Mouse (Mus musculus) gastrocnemius, adult 2 months (tissue): Measurements from ENCODE around the gene Tuba4a. TPM values are rescaled to one million over a fixed set of nuclear protein-coding genes. Genes with fewer than 3 reads are reported as not detected.

Source experiments
- DNase-seq: peaks from one replicate; pipeline ENCODE4 v3.0.0; 2022
- H3K27ac ChIP-seq: fragments of 200-600 bp; 2 replicates; pipeline ENCODE4 v1.8.1; 2022; ENCODE audit warnings: mild to moderate bottlenecking
- H3K4me3 ChIP-seq: fragments of 200-600 bp; 2 replicates; pipeline ENCODE4 v1.8.1; 2022; ENCODE audit warnings: mild to moderate bottlenecking, moderate library complexity
- CTCF ChIP-seq: fragments of 200-600 bp; IDR thresholded peaks from 2 replicates; pipeline ENCODE4 v1.8.1; 2022; ENCODE audit warnings: antibody characterized with exemption, mild to moderate bottlenecking, moderate library complexity
- intact Hi-C: fragments of 180-260 bp; cut with DNase I; formaldehyde crosslinking; loops from one replicate; pipeline ENCODE4 v1.15.1; 2025
- long read RNA-seq, 2 experiments: library from polyadenylated mRNA; stranded (forward); transcript quantifications; one replicate each; pipeline ENCODE4 v2.0.0; 2021
- total RNA-seq, 2 experiments: library from RNA; stranded (reverse); gene quantifications; 2 replicates each; pipeline ENCODE4 v1.2.3; 2021

Gene Tuba4a
- total RNA-seq: 1,000 to 10,000 TPM; 1,043 to 1,330 TPM
- long read RNA-seq, experiment 1, transcript Tuba4a-202 (4 exons, 2,840 nt): major isoform, 158 of 232 reads
- long read RNA-seq, experiment 1, partial matches to known transcripts: 15 of 232 reads
- long read RNA-seq, experiment 1, other reads (novel, unspliced or antisense): 57 of 232 reads
- long read RNA-seq, experiment 2, transcript Tuba4a-202 (4 exons, 2,840 nt): major isoform, 272 of 392 reads
- long read RNA-seq, experiment 2, partial matches to known transcripts: 31 of 392 reads
- long read RNA-seq, experiment 2, other reads (novel, unspliced or antisense): 88 of 392 reads

DNA sequence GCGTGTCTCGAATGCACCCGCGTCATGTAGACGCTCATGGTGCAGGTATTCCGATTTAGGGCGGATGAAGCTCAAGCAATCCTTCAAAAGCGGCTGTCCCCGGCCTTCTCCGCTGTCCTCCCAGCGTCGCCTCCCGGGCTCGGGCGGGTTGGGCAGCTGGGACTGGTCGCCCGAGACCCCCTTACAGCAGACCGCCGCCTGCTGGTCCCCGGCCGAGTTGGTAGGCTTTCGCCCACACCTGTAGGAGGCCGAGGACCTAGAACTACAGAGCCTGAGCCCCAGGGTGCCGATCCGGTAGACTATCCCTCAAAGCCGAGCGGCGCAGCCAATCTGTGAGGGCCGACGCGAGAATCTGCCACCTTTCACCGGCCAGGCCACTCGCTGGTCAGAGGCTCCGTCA is at the start of gene Tuba4a:
Gene Tuba4a, minus strand, starts transcription at position 335 of the 400 bp plus-strand sequence.
- intact Hi-C loops: loop anchor here (2.0 kb wide), 1 partner anchor 17 kb away; the partner anchor contains the start of gene Dnajb2
- peak; percentile 69 for DNase-seq
- Histone ChIP-seq H3K27ac (peak within 1 kb of the TSS; percentile 98), H3K4me3 (peak within 1 kb of the TSS; percentile 88)
- TF ChIP-seq CTCF: peak; percentile 31

DNA sequence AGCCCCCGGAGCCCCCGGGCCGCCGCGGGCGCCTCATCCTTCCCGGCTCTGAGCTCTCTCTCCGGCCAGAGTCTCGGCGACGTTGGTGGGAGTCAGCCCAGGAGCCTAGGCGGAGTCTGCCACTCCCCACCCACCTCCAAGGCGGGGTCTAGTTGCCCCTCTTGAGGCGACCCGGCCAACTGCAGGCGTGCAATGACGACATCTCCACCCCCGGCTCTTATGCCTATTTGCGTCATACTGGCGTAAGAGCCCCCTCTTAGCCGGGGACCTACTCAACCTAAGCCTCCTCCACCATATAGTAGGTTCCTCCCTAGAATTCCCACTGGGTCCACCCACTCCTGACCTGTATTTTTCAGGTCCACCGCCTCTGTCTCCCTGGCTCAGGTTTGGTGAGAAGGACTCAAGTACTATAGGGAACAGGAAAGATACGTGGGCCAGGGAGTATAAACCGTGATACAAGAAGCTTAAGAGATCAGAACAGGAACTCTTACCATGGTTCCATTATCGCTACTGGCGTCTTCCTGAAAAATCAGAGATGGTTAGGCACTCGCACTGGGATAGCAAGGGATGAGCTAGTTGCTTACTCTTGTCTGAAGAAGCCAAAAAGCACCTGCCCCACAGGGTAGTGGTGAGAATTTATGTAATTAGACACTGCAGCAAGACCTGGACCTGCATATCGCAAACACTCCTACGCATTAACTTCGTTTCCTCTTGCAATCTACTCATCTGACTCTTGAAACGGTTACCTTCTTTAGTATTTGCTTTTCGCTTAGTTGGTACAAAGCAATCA is 44.6 kb upstream of the Tuba4a start, which contains the start of gene Ptprn:
Gene Ptprn, minus strand, starts transcription at position 412 of the 790 bp plus-strand sequence.
- no peak for TF ChIP-seq CTCF
- DNase-seq: no peak
- no peak within 1 kb of the TSS for H3K27ac ChIP-seq
- no peak within 1 kb of the TSS for H3K4me3 ChIP-seq
- intact Hi-C loops: no loop called here

DNA sequence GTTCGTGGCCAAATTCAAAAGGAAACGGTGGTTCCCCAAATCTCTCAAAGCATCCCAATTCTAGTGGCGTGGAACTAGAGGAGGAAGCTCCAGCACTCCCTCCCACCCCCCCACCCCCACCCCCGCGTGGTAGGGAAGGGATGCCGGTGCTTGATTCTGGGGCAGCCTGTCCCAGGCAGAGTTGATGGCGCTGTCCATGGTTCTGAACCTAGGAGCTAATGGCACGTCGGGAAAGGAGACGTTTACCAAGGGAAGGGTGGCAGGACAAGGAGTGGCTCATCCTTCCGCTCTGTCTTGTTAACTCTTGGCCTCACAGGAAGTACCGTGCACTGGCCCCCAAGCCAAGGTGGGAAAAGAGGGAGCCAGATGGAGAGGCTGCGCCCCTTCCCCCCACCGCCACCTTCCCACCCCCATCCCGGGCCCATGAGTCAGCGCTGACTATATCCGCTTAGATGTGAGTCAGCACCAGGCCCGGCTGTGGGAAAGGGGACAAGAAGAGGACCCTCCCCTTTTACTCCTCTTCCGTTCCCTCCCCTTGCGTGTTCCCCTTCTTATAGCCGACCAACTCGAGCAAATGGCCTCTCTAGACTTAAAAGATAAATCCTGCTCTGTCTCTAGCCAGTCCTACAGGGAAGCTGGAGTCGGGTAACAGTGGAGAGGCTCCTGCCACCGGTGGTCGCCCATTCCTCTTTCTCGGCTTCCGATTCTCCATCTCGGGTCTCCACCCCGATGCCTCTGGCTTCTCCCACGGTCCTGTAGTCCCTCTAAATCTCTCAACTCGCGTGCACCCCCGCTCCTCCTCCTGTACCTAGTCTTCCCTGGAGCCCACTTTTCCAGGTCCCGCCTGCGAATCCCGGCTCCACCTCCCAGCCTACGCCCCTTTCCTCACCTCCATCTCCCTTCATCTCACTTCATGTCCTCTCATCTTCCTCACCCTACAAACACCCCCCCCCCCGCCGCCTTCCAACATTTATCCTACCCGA is 43.6 kb upstream of the Tuba4a start:
- DNase-seq: peak; percentile 70
- intact Hi-C loops: no loop called here
- no peak for TF ChIP-seq CTCF
- Histone ChIP-seq H3K4me3 (no peak overlapping the region), H3K27ac (no peak overlapping the region)

DNA sequence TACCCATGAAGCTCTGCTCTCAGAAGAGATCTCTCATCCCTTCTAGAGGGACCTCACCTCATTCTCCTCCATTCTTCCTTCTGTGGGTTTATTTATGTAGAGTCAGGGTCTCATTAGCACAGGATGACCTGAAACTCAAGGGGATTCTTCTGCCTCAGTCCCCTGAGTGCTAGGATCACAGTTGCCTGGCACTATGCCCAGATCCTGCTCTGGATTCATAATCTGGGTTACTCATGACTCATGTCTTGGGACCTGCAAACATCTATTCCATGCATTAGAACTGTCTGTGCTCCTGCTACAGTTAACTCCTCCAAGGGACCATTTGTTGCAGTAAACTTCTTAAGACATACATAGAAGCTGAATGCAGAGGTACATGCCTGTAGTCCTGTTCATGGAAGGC is 41.6 kb upstream of the Tuba4a start:
- TF ChIP-seq CTCF: no peak
- Histone ChIP-seq H3K27ac (no peak overlapping the region), H3K4me3 (no peak overlapping the region)
- no peak for DNase-seq
- intact Hi-C loops: no loop called here

DNA sequence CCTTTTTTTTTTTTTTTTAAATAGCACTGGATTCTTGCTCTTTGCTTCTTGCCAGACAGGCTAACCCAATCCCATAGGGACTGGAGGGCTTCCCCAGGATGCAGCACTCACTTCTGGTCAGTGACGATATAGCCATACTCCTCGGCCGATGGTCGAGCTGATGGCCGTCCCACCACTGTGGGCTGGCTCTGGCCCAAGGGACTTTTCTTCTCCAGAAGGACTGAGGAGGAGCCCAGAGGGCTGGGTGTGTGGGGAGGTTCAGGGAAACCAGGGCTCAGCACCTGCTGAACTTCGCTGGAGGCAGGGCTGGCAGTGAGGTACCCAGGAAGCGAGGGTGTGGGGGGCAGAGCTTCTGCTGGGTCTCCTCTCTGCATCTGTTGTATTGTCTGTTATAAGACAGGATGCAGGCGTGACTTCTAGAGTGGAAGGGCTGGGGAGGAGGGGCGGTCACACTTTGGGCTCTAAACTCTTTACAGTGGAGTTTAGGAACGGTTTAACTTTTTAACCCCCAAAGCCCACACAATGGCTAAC is 35.9 kb upstream of the Tuba4a start:
- DNase-seq: peak; percentile 15
- intact Hi-C loops: no loop called here
- Histone ChIP-seq H3K27ac (no peak overlapping the region), H3K4me3 (no peak overlapping the region)
- TF ChIP-seq CTCF: no peak

DNA sequence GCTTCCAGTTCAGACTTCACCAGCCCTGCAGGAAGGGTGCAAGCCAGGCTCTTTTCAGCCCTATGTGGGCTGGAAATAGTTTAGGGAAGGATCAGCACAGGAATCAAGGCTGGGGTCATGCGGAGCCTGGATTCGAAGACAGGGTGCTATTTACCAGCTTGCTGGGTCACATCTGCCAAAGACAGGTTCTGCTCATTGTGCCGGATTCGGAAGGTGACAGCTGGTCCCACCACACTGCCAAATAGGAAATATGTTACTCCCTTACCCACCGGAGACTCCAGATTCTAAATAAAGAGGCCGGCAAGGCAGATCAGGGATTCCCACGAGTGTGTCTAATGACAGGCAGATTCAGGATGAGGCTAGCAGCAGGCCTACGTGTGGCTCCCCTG is 35.0 kb upstream of the Tuba4a start:
- intact Hi-C loops: loop anchor here (5.0 kb wide), 3 partner anchors 63 to 307 kb away; partner anchors contain the start of gene Dnpep
- Histone ChIP-seq H3K4me3 (no peak overlapping the region), H3K27ac (no peak overlapping the region)
- peak; percentile 15 for DNase-seq
- no peak for TF ChIP-seq CTCF

DNA sequence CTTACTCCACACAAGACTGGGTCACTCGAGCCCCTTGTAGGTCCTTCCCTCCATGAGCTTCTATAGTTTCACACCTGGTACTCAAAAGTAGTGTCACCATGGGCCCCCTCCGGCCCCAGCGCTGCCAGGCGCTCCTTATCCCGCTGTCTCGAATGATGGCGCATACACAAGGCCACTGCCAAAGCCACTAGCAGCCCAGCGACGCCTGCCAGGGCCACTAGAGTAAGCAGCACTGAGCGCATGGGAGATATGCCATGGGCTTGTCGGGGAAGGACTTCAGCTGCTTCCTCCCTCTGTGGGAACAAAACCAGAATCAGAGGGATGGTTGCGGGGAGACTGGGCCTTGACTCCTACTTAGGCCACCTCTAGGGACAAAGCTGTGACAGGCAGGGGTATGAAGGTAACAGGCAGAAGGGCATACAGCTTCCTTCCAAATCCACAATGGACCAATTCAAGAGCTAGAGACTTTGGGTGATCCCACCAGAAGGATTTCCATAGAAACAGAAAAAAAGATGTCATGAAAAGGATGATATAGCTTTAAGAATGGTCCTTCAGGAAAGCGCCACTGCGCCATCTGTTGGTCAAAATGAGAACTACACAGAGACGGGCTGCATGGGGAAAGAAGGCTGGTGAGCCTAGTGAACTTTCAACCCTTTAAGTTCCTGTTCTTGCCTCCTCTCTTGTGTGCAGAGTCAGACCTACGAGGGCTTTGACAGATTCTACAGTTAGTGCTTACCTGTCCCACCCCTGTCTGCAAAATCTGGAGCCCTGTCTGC is 34.4 kb upstream of the Tuba4a start:
- Histone ChIP-seq H3K4me3 (no peak overlapping the region), H3K27ac (no peak overlapping the region)
- intact Hi-C loops: loop anchor here (5.0 kb wide), 3 partner anchors 63 to 307 kb away; partner anchors contain the start of gene Dnpep
- TF ChIP-seq CTCF: peak; percentile 94; the same call in 1 of the 2 replicates
- peak; percentile 82 for DNase-seq

DNA sequence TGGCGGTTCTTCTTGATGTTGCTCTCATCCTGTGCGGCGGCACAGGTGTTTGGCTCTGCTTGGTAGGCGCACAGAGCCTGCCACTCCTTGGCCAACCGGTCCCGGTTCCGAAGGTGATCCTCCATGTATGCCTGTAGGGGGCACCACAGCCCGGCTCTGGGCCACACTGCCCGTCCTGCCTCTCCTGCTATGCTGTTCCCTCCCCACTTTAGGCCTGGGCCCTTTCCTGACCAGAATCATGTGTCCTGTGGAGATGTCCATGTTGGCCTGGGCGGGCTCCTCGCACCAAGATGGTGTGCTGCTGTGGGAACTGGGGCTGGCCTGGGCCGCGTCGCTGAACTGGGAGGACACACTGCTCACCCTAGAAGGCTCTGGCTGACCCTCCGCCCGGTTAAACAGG is 33.4 kb upstream of the Tuba4a start:
- TF ChIP-seq CTCF: peak; percentile 29; the same call in 1 of the 2 replicates
- no peak overlapping the region for H3K4me3 ChIP-seq
- DNase-seq: peak; percentile 30
- intact Hi-C loops: loop anchor here (5.0 kb wide), 3 partner anchors 64 to 306 kb away; partner anchors contain the start of gene Dnpep
- H3K27ac ChIP-seq: no peak overlapping the region

DNA sequence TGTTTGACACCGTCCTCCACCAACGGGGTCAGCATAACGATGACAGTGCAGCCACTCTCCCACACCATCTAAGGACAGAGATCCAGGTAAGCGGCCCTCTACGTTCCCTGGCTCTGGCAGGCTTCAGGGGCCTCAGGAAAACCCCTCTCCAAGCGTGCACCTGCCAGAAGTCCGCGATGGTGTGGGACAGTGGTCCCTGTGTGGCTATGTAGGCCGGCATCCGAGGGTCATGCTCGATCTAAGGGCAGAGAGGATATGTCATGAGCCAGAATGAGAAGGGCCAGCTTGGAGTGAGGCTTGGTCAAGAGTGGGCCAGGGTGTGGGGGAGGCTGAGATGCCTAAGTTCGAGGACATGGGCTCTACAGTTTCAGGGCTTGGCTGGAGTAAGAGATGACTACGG is 32.6 kb upstream of the Tuba4a start:
- TF ChIP-seq CTCF: no peak
- intact Hi-C loops: loop anchor here (5.0 kb wide), 3 partner anchors 65 to 305 kb away; partner anchors contain the start of gene Dnpep
- no peak overlapping the region for H3K4me3 ChIP-seq
- DNase-seq: no peak
- no peak overlapping the region for H3K27ac ChIP-seq

DNA sequence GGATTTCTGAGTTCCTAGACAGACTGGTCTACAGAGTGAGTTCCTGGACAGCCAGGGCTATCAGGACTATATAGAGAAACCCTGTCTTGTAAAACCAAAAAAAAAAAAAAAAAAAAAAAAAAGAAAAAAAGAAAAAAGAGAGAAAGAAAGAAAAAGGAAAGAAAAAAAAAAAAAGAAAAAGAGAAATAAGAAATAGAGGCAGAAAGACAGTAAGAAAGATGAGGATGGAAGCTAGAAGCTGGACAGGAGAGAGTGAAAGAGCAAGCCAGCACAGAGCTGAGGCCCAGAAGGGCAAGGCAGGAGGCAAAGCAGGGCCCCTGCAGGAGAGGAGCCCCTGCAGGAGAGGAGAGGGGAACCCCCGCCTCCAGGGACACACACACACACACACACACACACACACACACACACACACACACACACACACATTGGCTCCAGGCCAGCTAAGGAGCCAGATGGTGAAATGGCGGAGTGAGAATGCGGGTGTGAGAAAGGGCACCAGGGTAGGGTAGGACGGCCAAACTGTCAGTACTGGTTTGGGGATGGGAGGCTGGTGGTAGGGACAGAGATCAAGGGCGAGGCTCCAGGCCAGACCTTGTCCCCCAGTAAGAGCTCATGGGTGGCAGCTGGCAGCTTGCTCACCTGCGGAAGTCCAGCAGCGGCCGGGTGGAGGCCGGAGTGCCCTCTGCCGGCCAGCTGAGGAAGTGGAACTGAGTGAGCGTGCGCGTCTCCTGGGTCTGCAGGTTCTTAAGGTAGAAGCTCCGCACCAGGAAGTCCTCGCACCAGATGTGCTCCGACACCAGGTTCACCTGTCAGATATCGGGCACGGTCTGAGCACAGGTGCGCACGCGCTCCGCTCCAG is 31.7 kb upstream of the Tuba4a start:
- peak; percentile 87 for DNase-seq
- intact Hi-C loops: loop anchor here (1.0 to 5.0 kb wide), 5 partner anchors 15 to 304 kb away; partner anchors contain the start of genes Dnajb2 and Dnpep
- H3K27ac ChIP-seq: peak overlapping the region; percentile 79
- peak; percentile 99 for TF ChIP-seq CTCF
- H3K4me3 ChIP-seq: peak overlapping the region; percentile 63
